Mouse (Mus musculus): ENCODE data around the gene Hmgb3.

Gene Hmgb3

GRCm38 (mm10) chrX:71589181-71589580, 33.5 kb downstream of the Hmgb3 start:
- DNase-seq (ENCODE audit: low spot score), result no peak

GRCm38 (mm10) chrX:71601052-71601611, 45.4 kb downstream of the Hmgb3 start:
- DNase-seq (ENCODE audit: low spot score), result peak; percentile 34

All from layer of hippocampus, adult 11-12 months (tissue).